Mouse (Mus musculus) ES-E14 (cell line): ENCODE measurements around the gene Fitm1. TPM values are rescaled to one million over a fixed set of nuclear protein-coding genes. Genes with fewer than 3 reads are reported as not detected.

ENCODE experiments used
- DNase-seq: peaks from one replicate; pipeline ENCODE4 v3.0.0-alpha.2; 2013; ENCODE audit warnings: low read depth, low spot score
- H3K27ac ChIP-seq: 2 replicates; pipeline ENCODE4 v1.5.1; 2012; ENCODE audit warnings: low read depth, mild to moderate bottlenecking, low read length, moderate library complexity, mixed read lengths; ENCODE audit not compliant: poor library complexity, insufficient read depth, severe bottlenecking
- H3K36me3 ChIP-seq: 2 replicates; pipeline ENCODE4 v1.6.1; 2012; ENCODE audit warnings: mild to moderate bottlenecking, low read length, moderate library complexity, mixed read lengths; ENCODE audit not compliant: control insufficient read depth, poor library complexity, insufficient read depth, severe bottlenecking
- H3K4me1 ChIP-seq, 2 experiments: fragments of 150-350 bp in 1 of 2; sonication (generic) in 1 of 2; 2 replicates each; pipeline ENCODE4 v1.6.1; 2012; ENCODE audit warnings: low read length in 2 of 2, mild to moderate bottlenecking in 1 of 2, mixed read lengths in 1 of 2; ENCODE audit not compliant: control insufficient read depth in 2 of 2, insufficient read depth in 2 of 2, poor library complexity in 1 of 2
- H3K4me3 ChIP-seq, 2 experiments: fragments of 150-350 bp in 1 of 2; sonication (generic) in 1 of 2; 2 replicates each; pipeline ENCODE4 v1.5.1; 2012; ENCODE audit warnings: low read length in 2 of 2, low read depth in 1 of 2, mild to moderate bottlenecking in 1 of 2, mixed read lengths in 1 of 2; ENCODE audit not compliant: insufficient read depth in 1 of 2, poor library complexity in 1 of 2, severe bottlenecking in 1 of 2
- H3K9ac ChIP-seq: 2 replicates; pipeline ENCODE4 v1.6.1; 2012; ENCODE audit warnings: low read depth, mild to moderate bottlenecking, low read length, mixed read lengths; ENCODE audit not compliant: poor library complexity, insufficient read depth, severe bottlenecking
- H3K9me3 ChIP-seq: fragments of 150-350 bp; sonication (generic); 2 replicates; pipeline ENCODE4 v1.6.1; 2012; ENCODE audit warnings: low read depth, mild to moderate bottlenecking, low read length; ENCODE audit not compliant: control insufficient read depth, insufficient read depth
- CHD2 ChIP-seq: IDR thresholded peaks from 2 replicates; pipeline ENCODE4 v1.6.1; 2014; ENCODE audit warnings: mild to moderate bottlenecking, low read depth, low read length, inconsistent platforms
- HCFC1 ChIP-seq: IDR thresholded peaks from 2 replicates; pipeline ENCODE4 v1.6.1; 2012; ENCODE audit warnings: low read length, inconsistent platforms, borderline replicate concordance; ENCODE audit not compliant: insufficient read depth
- MAFK ChIP-seq: IDR thresholded peaks from 2 replicates; pipeline ENCODE4 v1.6.1; 2014; ENCODE audit warnings: mild to moderate bottlenecking, low read depth, low read length, inconsistent platforms; ENCODE audit not compliant: insufficient read depth
- ZC3H11A ChIP-seq: IDR thresholded peaks from 2 replicates; pipeline ENCODE4 v1.6.1; 2012; ENCODE audit warnings: low read depth, mild to moderate bottlenecking, inconsistent platforms, low read length, borderline replicate concordance
- ZNF384 ChIP-seq: IDR thresholded peaks from 2 replicates; pipeline ENCODE4 v1.6.1; 2012; ENCODE audit warnings: low read depth, low read length, inconsistent platforms
- in situ Hi-C, 2 experiments: fragments of 600-800 bp; cut with MboI; formaldehyde crosslinking; loops; one replicate each; pipeline ENCODE4 v1.15.1; 2025; ENCODE audit warnings: low sequenced_read_pairs in 2 of 2, inconsistent platforms in 1 of 2; ENCODE audit not compliant: unreplicated experiment in 2 of 2
- total RNA-seq: library from RNA; depleted of rRNA; stranded (reverse); fragments of 300-350 nt; gene quantifications from 2 replicates; pipeline ENCODE4 v1.2.3, GENCODE M21; 2012

Gene Fitm1
- total RNA-seq, 1 experiment: 0.71 TPM

- Histone ChIP-seq H3K4me3 (peak overlapping the region in 1 of 2 experiments; percentile 30; a peak in 1 of 4 replicates), H3K9me3 (no peaks in the 10 kb centered on the region), H3K9ac (no peak overlapping the region), H3K36me3 (peaks cover 13% of the 10 kb centered on the region; the same call in 1 of the 2 replicates), H3K27ac (no peak overlapping the region), H3K4me1 (peaks cover 6 to 25% of the 10 kb centered on the region in 2 experiments; a peak in 3 of 4 replicates)
- DNase-seq: no peak
- in situ Hi-C loops: no loop called here
- TF ChIP-seq HCFC1 (no peak), MAFK (no peak), CHD2 (no peak), ZNF384 (no peak), ZC3H11A (no peak)
These were observed 4.4 kb downstream of the Fitm1 start for GRCm38 (mm10) chr14:55579511-55580496.

DNA sequence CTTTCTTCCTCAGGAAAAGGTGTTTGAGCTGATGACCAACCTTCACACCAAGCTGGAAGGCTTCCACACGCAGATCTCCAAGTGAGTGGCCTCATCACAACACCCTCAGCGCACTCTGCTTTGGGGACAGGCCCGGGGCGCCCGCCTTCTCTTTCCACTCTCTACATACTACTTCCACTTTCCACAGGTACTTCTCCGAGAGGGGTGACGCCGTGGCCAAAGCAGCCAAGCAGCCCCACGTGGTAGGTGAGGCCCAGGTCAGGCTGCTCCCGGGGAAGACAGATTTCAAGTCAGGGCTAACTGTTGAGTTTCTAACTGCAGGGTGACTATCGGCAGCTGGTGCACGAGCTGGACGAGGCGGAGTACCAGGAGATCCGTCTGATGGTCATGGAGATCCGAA is 5.3 kb downstream of the Fitm1 start:
- Histone ChIP-seq H3K4me1 (peaks cover 6 to 22% of the 10 kb centered on the region in 2 experiments; a peak in 3 of 4 replicates), H3K36me3 (peaks cover 13% of the 10 kb centered on the region; the same call in 1 of the 2 replicates), H3K9ac (no peak overlapping the region), H3K27ac (no peak overlapping the region), H3K9me3 (no peaks in the 10 kb centered on the region), H3K4me3 (no peak overlapping the region)
- no peak for DNase-seq
- in situ Hi-C loops: no loop called here
- TF ChIP-seq MAFK (no peak), CHD2 (no peak), ZNF384 (no peak), ZC3H11A (no peak), HCFC1 (no peak)

- H3K9me3 ChIP-seq: no peaks in the 10 kb centered on the region
- DNase-seq: no peak
- peaks cover 6 to 19% of the 10 kb centered on the region in 2 experiments; a peak in 3 of 4 replicates for H3K4me1 ChIP-seq
- no peak overlapping the region for H3K9ac ChIP-seq
- peaks cover 13% of the 10 kb centered on the region; the same call in 1 of the 2 replicates for H3K36me3 ChIP-seq
- H3K27ac ChIP-seq: no peak overlapping the region
- in situ Hi-C loops: no loop called here
- H3K4me3 ChIP-seq: no peak overlapping the region
- no peak for TF ChIP-seq MAFK
- TF ChIP-seq HCFC1: no peak
- TF ChIP-seq ZNF384: no peak
- TF ChIP-seq ZC3H11A: no peak
- no peak for TF ChIP-seq CHD2
These were observed 6.7 kb downstream of the Fitm1 start for GRCm38 (mm10) chr14:55581981-55582681.

DNA sequence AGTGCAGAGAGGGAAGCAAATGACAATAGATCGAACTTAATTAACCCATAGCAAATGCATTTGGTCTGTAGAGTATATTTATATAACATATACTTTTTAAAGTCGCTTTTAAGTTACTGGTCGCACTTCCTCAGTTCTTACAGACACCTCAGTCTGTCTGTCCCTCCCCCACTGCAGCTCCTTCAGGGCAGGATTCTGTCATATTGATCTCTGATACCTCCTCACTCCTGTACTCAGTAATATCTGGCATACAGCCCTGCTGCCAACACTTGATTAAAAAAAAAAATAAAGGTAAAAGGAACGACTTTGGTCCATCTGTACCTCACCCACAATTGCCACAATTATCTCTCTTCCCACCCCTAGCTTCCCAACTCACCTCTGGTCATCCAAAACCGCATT is 8.9 kb downstream of the Fitm1 start:
- H3K27ac ChIP-seq: no peak overlapping the region
- H3K9ac ChIP-seq: peak overlapping the region; percentile 78; the same call in 1 of the 2 replicates
- peaks cover 2 to 19% of the 10 kb centered on the region in 2 experiments; a peak in 2 of 4 replicates for H3K4me1 ChIP-seq
- peak overlapping the region; percentile 89 to 95; a peak in 3 of 4 replicates for H3K4me3 ChIP-seq
- H3K36me3 ChIP-seq: peaks cover 13% of the 10 kb centered on the region; the same call in 1 of the 2 replicates
- no peak for DNase-seq
- in situ Hi-C loops: no loop called here
- no peak for TF ChIP-seq ZNF384
- no peak for TF ChIP-seq ZC3H11A
- no peak for TF ChIP-seq CHD2
- no peak for TF ChIP-seq HCFC1
- TF ChIP-seq MAFK: no peak
- H3K9me3 ChIP-seq: no peaks in the 10 kb centered on the region
